Mouse (Mus musculus): ENCODE results near the gene Nr1d1.
"Not testable (repeated sequence)": the region's sequence is repeated elsewhere in the genome, so short reads cannot be mapped to it uniquely, and the experiment has no call there.

Gene Nr1d1

DNA sequence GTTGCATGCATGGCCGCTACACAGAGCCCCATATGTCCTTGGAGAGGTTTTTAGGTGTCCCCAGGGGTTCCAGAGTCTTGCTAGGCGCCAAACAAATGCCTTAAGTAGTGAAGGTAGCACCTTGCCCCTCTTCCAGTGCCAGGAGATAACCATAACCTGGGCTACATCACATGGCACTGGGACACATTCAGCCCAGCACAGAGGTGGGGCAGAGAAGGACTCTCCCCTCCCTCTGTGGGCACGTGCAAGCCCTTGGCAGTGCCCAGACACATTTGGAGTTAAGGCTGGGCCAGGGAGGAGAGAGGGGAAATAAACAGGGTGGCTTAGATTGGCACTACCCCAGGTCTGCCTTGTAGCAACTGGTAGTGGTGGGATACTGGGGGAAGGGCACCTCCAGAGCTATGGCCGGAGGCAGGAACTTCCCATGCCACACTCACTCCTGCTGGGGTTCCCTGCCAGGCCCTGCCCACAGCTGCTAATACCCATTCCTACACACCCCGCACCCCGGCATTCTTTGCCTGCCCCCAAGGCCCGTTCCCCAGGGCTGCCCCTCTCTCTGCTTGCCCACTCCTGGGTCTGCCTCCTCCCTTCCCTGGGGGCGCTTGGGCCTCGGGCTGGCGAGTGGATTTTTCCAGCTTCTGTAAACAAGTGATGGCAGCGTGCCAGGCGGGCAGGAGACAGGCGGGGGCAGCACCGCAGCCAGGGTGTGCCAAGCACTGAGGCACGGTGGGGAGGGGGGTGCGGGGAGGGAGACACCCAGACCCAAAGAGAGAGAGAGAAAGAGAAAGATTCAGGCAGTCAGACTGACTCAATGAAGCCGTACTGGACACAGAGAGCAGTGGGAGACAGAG is 24.6 kb downstream of the Nr1d1 start:
- DNase-seq (ENCODE audit: low spot score), result no peak

DNA sequence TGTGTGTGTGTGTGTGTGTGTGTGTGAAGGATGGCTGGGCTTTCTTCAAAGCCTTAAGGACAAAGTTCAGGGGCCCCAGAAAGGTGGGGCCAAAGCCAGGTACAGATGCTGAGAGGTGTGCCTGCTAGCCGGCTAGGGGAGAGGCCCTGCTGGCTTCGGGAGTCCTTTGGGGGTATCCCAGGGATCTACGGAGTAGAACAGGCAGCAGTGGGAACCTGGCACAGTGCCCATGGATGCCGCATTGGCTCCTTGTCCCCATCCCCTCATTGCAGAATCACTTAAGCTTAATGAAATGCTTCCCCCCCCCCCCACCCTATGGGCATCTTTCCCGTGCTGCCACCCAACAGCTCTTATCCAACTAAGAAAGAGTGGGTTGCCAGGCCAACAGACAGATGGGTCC is 25.4 kb downstream of the Nr1d1 start:
- no peak for DNase-seq (ENCODE audit: low spot score)

DNA sequence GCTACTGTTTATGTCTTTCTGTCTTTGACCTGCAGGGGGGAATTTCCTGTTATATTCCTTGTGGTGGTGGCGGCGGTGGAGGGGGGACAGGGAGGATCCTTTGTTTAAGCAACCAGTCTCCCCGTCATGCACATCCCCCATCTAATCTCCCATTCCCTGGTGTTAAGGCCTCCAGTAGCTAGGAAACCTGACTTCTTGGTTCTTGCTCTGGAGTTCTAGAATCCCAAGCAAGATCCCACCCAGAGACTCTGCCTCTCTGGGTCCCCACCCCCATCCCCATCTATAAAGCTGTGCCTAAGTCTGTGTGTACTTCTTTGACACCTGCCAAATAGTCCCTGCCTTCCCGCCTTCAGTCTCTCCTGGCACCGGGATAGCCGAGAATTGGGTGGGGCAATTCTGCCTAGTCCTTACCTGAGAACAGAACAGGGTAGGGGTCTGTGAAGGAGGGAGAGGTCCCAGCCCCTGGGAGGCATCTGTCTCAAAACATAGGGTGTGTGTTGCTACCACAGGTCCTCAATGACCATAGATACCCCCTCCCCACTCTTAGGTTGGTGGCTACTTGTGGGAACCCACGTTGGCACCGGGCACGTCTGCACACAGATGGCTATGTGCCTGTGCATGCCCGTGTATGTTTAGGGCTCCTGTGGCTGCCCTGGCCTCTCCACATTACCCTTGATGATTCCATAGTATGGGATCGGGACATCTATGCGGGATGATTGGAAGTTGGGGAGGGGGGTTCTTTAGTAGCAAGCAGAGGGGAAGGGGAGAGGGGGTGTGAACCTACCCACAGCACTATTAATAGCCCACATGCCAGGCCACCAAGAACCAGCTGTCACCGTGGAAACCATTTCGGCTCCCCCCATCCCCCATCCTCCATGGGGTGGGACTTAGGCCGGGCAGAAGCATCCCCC is 26.4 kb downstream of the Nr1d1 start:
- DNase-seq (ENCODE audit: low spot score), result no peak

DNA sequence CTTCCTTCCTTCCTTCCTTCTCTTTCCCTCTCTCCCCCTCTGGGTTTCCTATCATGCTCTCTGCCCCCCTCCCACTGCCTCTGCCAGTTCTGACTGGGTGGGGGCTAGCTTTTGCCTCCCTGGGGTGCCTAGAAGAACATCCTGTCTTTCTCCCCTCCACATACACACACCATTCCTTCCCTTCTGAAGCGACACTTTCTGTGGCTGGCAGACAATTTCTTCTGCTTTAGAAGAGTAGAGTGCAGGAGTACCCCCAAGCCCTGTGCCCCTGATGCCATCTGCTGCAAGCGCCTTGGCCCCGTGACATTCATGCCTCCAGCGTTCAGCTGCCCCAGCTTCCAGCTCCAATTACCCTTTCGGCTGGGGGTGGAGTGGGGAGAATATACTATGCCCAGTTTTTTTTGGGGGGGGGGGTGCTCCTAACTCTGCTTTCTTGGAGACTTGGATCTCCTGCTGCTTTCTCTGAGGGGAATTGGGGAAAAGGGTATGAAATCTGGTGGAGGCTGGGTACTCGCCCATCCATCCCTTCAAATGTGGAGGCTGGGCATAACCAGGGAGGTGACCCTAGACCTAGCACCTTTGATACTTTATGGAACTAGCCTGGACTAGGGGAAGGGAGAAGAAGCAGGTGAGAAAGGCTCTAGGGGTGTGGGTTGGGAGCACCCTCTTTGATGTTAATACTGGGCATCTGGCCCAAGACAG is 27.2 kb downstream of the Nr1d1 start:
- DNase-seq (ENCODE audit: low spot score), result no peak

GRCm38 (mm10) chr11:98746855-98747693 is 28.1 kb downstream of the Nr1d1 start:
- peak; percentile 90 for DNase-seq (ENCODE audit: low spot score)

GRCm38 (mm10) chr11:98745932-98746853 is 28.9 kb downstream of the Nr1d1 start:
- no peak for DNase-seq (ENCODE audit: low spot score)

DNA sequence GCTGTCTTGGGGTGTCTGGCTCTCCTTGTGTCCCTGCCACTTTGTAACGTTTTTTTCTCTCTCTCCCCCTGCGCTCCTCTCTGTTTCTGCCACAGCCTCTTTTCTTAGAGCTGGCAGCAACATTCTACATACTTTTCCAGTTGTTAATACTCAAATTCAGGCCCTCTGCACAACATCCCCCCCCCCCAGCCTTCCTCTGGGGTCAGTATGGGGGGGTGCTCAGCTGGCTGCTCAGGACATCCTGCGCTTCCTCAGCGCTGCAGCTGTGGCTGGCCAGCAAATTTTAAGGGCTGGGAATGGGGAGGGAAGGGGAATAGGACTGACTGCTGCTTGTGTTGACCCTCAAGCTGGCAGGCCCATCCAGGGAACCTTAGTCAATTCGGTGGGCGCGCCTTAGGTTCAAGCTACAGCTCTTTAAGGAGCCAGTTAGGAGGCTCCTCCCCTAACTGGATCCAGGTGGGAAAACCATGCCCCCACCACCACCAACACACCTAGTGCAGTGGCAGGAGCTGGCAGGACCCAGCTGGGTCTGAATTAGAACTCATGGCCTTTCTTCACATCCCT is 30.6 kb downstream of the Nr1d1 start:
- no peak for DNase-seq (ENCODE audit: low spot score)

- DNase-seq (ENCODE audit: low spot score), result no peak
These were observed 31.3 kb downstream of the Nr1d1 start for GRCm38 (mm10) chr11:98743655-98744345.

GRCm38 (mm10) chr11:98742397-98743291 is 32.5 kb downstream of the Nr1d1 start:
- no peak for DNase-seq (ENCODE audit: low spot score)

DNA sequence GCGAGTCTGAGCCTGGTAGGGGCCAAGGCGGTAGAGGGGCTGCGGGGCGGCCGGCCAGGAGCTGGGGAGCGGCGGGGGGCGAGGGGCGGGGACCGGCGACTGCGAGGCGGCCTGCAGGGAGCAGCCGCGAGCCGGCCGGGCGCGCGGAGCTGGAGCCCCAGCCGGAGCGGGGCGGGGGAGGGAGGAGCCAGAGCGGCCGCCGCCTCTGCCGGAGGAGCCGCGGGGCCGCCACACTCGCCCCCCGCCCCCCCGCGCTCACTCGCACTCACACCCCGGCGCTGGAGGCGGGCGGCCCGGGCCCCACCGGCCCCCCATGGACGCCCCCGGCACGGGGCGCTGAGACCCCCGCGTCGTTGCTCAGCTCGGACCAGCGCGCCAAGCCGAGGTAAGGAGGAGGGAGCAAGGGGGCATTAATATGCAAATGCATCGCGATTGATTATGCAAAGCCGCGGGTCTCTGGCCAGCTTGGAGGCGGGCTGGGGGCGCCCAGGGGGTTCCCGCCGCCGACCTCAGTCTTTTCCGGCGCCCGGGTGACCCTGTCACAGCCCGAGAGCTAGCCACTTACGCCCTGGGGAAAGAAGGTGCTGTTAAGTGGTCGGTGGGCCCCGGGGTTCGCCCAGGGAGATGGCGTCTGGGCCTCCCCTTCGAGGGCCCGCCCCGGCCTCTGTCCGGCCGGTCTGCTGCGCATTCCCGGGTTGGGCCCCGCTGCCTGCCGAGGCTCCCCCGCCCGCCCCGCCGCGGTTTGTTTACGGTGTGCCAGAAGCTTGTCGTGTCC is 33.3 kb downstream of the Nr1d1 start:
- DNase-seq (ENCODE audit: low spot score), result no peak

DNA sequence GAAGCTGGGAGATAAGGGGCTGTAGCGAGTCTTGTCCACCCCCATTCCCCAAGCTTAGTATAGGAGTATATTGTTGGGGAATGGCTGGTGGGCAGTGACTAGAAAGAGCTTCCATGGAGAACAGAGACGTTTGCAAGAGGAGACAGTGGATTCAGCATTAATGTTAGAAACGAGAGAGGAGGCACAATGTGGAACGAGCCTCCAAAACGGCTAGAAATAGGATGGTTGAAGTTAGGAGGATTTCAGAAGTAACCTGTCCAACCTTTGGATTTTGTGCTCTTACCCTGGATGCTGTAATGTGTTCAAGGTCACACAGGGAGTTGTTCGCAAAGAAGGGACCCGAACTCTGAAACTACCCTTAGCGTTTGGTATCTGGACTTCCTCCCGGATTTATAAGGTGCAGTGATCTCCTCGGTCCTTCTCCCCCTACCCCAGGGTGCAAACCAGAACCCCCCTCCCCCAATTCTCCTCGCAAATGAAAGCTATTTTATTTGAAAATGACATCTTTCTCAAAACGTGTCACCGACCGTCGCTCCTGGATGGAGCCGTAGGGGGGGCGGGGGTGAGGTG is 34.0 kb downstream of the Nr1d1 start:
- no peak for DNase-seq (ENCODE audit: low spot score)

GRCm38 (mm10) chr11:98740393-98741050 is 34.6 kb downstream of the Nr1d1 start, which contains the start of gene Thra:
Gene Thra (plus strand): TSS chr11:98740638.
- DNase-seq (ENCODE audit: low spot score), result no peak

DNA sequence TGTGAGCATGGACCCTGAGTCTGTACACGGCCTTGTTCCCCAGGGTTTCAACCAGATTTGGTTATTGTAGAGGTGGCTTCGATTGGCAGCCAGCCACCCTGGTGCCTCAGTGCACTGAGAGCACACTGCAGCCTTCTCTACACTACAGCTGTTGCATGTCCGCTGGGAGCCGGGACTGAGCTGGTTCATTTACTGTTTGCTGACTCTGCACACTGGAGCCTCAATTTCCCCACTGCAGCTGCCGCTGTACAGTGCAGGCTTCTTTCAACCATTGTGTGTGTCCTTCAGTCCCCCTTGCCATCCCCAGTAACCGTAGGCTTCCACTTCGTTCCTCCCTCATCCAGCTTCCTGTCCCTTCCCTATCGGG is 35.1 kb downstream of the Nr1d1 start:
- DNase-seq (ENCODE audit: low spot score), result no peak

DNA sequence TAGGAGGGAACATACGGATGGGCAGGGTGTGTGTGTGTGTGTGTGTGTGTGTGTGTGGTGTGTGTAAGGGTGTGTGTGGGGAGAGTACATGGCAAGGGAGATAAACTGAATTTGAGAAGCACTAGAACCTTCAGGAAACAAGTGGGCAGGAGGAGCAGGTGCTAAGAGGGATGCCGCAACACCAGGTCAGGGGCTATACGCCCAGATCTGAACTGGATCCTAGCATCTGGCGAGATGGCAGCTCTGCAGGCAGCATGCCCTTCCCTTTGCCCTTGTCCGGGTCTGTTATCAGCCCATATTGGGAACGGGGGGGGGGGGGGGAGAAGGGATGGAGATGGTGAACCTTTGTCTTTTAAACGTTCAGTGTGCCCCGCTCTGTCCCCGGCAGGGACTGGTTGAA is 36.2 kb downstream of the Nr1d1 start:
- no peak for DNase-seq (ENCODE audit: low spot score)

- DNase-seq (ENCODE audit: low spot score), result no peak
These were observed 36.7 kb downstream of the Nr1d1 start for GRCm38 (mm10) chr11:98738428-98738911.

GRCm38 (mm10) chr11:98737220-98737619 is 37.9 kb downstream of the Nr1d1 start:
- DNase-seq (ENCODE audit: low spot score), result not testable (repeated sequence)

Measured in layer of hippocampus, adult 9-10 months (tissue).